Mouse (Mus musculus): ENCODE data around the gene Exoc6b.

The Exoc6b gene

DNA sequence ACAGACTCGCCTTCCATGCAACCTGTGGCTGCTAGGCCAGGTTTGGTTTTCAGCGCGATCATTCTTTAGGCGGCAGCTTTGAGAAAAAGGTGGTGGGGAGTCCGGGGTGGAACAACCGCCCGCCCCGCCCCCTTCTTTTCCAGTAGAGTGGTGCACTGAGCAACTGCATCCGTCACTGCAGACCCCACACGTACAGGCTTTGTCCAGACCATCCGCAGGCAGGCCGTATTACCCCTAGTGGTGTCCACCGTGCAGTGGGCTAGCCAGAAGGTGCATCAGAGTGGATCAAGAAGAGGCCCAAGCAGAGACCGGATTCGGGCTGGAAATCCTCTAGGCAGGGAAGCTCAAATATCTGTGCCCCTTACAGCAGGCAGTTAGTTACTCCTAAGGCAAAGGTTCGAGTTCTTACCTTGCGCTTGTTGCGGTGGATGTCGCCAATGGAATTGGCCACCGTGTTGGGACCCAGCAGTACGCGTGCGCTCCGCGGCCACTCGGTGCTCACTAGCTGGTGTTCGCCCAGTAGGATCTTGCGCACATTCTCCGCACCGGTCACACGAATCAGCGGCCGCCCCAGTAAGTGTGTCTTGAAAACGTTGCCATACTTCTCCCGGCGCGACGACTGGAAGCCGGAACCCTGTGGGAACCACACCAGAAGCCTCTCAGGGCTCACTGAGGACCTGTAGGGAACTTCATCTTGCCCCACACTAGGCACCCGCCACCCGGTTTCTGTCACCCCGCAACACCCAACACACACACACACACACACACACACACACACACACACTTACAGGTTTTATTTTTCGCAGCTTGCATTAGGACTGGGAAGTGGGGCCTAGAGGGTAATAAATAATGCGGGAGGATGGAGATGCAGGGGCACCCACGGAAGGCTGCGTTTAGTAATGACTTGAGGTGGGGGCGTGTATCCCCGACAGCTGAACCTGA lies 485.2 kb downstream of the Exoc6b start:
- no peak for DNase-seq

DNA sequence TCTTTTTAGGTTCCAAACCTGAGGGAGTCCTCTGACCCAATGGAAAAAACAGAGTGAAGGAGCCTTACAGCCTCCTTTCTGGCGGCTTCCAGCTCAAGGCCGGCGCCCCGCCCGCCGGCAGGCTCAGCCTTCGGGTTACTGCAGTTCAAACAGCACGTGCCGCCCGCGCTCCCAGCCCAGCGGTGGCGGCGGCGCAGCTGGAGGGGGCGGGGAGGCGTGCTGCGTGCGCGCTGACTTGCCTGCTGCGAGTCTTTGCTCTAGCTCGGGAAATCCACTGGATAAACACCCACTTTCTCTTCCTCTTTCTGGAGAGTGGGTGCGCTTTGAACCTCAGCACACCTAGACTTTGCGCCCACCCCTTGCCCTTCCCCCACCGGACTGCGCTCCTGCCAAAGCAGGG lies 485.9 kb downstream of the Exoc6b start:
- peak; percentile 74 to 78 for DNase-seq

- no peak for DNase-seq
These were observed 486.5 kb downstream of the Exoc6b start for GRCm38 (mm10) chr6:84582826-84583225.

- DNase-seq: no peak
These were observed 487.4 kb downstream of the Exoc6b start for GRCm38 (mm10) chr6:84581833-84582445.

DNA sequence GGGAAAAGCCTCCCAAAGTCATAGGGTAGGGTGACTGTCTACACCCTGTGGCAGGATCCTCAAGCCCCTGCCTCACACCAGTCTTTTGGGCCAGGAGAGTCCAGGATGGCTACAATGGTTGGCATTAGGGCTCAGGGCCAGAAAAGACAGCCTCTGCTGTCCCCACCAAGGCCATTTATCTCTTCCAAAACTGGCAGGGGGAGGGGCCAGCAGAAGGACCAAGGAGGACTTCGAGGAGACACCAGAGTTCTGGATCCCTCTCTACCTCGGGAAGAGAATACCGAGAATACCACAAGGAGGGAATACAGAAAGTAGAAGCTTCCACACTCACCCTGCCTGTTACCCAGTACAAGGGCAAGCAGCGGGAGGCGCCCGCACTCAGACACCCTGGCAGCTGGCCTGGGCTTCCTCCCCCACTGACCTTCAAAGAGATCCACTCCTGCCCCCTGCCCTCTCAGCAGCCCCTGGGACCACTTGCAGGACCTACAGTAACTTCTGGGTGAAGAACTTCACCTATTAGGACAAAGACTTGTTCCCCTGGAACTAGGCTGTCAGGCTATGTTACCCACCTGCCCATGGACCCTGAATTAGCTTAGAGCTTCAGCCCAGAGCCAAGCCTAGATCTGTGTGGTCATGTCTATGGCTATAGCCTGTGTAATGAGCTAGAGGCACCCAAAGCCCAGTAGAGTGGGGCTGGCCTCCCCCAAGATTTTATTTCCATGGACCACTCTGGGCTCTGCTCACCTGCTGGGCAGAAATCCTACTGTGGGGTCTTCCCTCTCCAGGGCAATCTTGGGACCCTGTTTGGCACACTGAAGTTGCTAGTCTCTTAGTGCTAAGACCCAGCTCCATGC lies 488.1 kb downstream of the Exoc6b start:
- no peak for DNase-seq

- no peak for DNase-seq
These were observed 489.8 kb downstream of the Exoc6b start for GRCm38 (mm10) chr6:84579508-84579907.

GRCm38 (mm10) chr6:84578928-84579327 lies 490.4 kb downstream of the Exoc6b start:
- DNase-seq: no peak

DNA sequence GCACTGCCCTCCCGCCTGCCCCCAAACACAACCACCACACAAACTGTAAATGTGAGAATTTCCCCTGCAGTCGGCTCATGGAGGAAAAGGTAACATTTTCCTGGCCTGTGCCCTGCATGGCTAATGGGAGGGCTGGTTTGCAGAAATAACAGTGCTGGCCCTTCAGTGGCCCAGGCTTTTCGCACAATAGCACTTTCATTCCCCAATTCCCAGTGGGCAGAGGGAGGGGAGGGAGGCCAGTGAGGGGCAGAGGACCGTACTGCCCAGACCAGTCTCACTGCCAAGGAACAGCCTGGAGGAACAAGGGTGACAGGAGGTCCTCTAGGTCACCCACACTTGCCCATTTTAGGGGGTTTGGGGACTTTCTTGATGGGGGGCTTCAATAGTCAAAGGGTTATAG lies 491.4 kb downstream of the Exoc6b start:
- DNase-seq: no peak

GRCm38 (mm10) chr6:84573905-84574660 lies 495.2 kb downstream of the Exoc6b start:
- DNase-seq: no peak

DNA sequence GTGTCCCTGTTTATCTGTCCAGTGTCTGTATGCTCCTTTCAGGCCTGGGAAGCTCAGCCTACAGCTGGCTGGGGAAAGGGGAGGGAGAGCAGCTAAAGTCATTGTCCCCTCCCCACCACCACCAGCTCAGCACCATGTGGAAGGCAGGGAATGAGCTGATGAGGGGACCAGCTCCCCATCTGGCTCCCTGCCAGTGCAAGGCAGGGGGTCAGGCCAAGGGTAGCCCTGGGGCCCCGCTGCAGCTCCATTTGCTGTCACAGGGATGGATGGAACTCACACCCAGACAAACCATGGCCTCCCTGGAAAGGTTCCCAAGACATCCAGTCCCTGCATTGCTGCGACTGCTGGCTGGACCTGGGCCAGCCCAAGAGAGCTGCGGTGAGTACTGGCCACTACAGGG lies 499.3 kb downstream of the Exoc6b start:
- DNase-seq: no peak

- no peak for DNase-seq
These were observed 499.7 kb downstream of the Exoc6b start for GRCm38 (mm10) chr6:84569590-84569989.

- no peak for DNase-seq
These were observed 500.4 kb downstream of the Exoc6b start for GRCm38 (mm10) chr6:84568880-84569279.
